Mouse (Mus musculus) intestine, postnatal 0 days (tissue): ENCODE measurements around the gene Sgsm1. TPM values are rescaled to one million over a fixed set of nuclear protein-coding genes. Genes with fewer than 3 reads are reported as not detected.
A peak's percentile ranks its signal among the peaks of the same experiment; 100 is the strongest.

Experiments used
- ATAC-seq: fragments of 200-750 bp; cut with Nextera tagmentation; 2 replicates; pipeline ENCODE4 v1.8.0; 2017; ENCODE audit warnings: mild to moderate bottlenecking, moderate TSS enrichment, moderate library complexity
- H3K27ac ChIP-seq: fragments of 300-500 bp; sonication (generic); 2 replicates; pipeline ENCODE4 v1.5.1; 2014; ENCODE audit warnings: mild to moderate bottlenecking, low read depth, low read length, moderate library complexity
- H3K27me3 ChIP-seq: fragments of 300-500 bp; sonication (generic); replicated peaks from 2 replicates; pipeline ENCODE4 v1.6.1; 2014; ENCODE audit warnings: low read length, mixed read lengths; ENCODE audit not compliant: control insufficient read depth, insufficient read depth
- H3K36me3 ChIP-seq: fragments of 300-500 bp; sonication (generic); 2 replicates; pipeline ENCODE4 v1.6.1; 2014; ENCODE audit warnings: mild to moderate bottlenecking, moderate library complexity; ENCODE audit not compliant: control insufficient read depth, insufficient read depth
- H3K4me1 ChIP-seq: fragments of 300-500 bp; sonication (generic); replicated peaks from 2 replicates; pipeline ENCODE4 v1.6.1; 2014; ENCODE audit warnings: antibody characterized with exemption, low read length, mixed read lengths; ENCODE audit not compliant: control insufficient read depth, insufficient read depth
- H3K4me2 ChIP-seq: fragments of 300-500 bp; sonication (generic); replicated peaks from 2 replicates; pipeline ENCODE4 v1.6.1; 2014; ENCODE audit warnings: low read depth, mild to moderate bottlenecking, moderate library complexity
- H3K4me3 ChIP-seq: fragments of 300-500 bp; sonication (generic); 2 replicates; pipeline ENCODE4 v1.5.1; 2014; ENCODE audit warnings: low read depth, low read length
- H3K9ac ChIP-seq: fragments of 300-500 bp; sonication (generic); 2 replicates; pipeline ENCODE4 v1.6.1; 2014; ENCODE audit warnings: mild to moderate bottlenecking, low read depth, low read length
- H3K9me3 ChIP-seq: fragments of 300-500 bp; sonication (generic); 2 replicates; pipeline ENCODE4 v1.6.1; 2016; ENCODE audit warnings: mixed run types; ENCODE audit not compliant: control insufficient read depth
- CTCF ChIP-seq: sonication (generic); IDR thresholded peaks from 2 replicates; pipeline ENCODE4 v1.5.1; 2016; ENCODE audit warnings: low read depth, mild to moderate bottlenecking, control low read depth, antibody characterized with exemption, moderate library complexity
- WGBS: fragments of 180-500 bp; shearing (Covaris S2); extraction: QIAGEN DNeasy Blood & Tissue Kit; methylation state at CpG from one replicate; pipeline ENCODE4 v1.1.7; 2014; 5-methylcytosine and 5-hydroxymethylcytosine counted together
- polyA plus RNA-seq: library from polyadenylated mRNA; unstranded; fragments of >200 nt; fragmentation: Nextera tagmentation; extraction: Ambion mirVana; gene quantifications from 2 replicates; pipeline ENCODE4 v1.2.1, GENCODE M21; 2015

Sgsm1 gene
- polyA plus RNA-seq, 1 experiment from 2014 or later: 4.0 TPM

DNA sequence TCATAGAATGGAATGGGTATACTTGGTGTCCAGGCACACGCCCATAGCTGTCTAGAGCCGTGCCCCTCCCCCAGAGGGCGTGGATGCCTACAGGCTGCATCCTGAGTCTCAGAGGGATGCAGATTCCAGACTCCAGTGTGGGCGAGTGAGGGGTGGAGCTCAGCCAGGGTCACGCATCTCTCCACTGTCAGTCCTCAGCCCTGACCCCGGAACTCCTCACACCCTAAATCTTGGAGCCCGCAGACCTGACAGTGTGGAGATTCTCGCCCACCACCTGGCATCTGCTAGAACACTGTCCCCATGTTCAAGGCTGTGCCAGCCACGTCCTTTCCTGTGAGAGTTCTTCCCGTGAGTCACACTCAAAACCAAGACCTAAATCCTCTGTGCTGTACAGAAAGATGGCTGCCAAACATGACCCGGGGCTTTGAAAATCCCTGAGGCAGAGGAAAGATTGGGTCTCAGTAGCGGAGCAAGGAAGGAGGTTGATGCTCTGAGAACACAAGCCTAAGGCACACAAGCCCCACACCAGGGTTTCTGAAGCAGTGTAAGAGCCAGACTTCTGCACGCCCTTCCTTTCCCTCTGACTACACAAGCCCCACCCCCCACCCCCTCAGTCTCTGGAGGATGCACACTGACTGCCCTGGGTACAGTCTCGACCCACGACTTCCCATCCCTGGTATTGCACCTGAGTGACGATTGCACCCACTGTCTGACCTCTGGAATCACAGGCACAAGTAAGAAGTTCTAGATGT lies 34.2 kb upstream of the Sgsm1 start:
- no peaks in the 10 kb centered on the region for H3K9me3 ChIP-seq
- no peak for TF ChIP-seq CTCF
- H3K27ac ChIP-seq: no peak overlapping the region
- no peak overlapping the region for H3K4me2 ChIP-seq
- no peak for ATAC-seq
- peaks cover 37% of the 10 kb centered on the region for H3K27me3 ChIP-seq
- H3K9ac ChIP-seq: no peak overlapping the region
- 30% methylated on average over 16 of the region's 16 CpGs for WGBS
- H3K4me3 ChIP-seq: no peak overlapping the region
- H3K4me1 ChIP-seq: no peaks in the 10 kb centered on the region
- no peaks in the 10 kb centered on the region for H3K36me3 ChIP-seq

DNA sequence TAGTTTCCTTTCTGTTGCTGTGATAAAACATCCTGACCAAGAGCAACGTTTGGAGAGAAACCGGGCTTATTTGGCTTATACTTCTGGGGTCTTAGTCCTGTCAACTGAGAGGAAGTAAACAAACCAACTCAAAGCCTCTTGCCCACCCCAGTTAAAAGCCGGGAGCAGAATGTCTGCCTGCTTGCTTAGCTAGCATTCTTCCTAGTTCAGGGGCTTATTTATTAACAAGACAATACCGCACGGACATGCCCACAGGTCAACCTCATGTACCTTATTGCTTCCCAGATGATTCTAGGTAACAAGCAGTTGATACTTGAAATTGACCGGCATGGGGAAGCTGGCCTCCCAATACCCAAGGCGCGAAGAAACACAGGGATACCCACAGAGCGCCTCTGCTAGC lies 25.7 kb upstream of the Sgsm1 start:
- no peaks in the 10 kb centered on the region for H3K36me3 ChIP-seq
- H3K4me3 ChIP-seq: no peak overlapping the region
- no peaks in the 10 kb centered on the region for H3K9me3 ChIP-seq
- peaks cover 53% of the 10 kb centered on the region for H3K27me3 ChIP-seq
- 31% methylated on average over 9 of the region's 9 CpGs for WGBS
- no peak overlapping the region for H3K27ac ChIP-seq
- no peaks in the 10 kb centered on the region for H3K4me1 ChIP-seq
- ATAC-seq: no peak
- no peak overlapping the region for H3K4me2 ChIP-seq
- no peak for TF ChIP-seq CTCF
- H3K9ac ChIP-seq: no peak overlapping the region

DNA sequence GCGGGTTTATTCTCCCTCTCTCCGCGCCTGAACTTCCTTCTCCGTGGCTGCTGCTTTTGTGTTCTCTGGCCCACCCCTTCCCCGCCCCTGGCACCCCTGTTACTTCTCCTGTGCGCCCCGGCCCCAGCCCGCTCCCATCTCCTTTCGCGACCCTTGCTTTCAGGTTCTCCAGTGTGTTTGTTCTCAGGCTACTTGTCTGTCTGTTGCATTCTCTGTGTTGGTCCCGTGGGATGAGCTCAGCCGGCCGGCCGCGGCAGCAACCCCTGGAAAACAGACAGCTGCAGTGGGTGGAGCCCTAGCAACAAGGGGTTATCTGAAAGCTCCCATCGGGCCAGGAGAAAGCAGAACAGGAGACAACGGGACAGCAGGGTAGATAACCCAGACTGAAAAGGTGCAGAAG lies 25.1 kb upstream of the Sgsm1 start:
- H3K27me3 ChIP-seq: peaks cover 53% of the 10 kb centered on the region
- WGBS: 1% methylated on average over 17 of the region's 17 CpGs

DNA sequence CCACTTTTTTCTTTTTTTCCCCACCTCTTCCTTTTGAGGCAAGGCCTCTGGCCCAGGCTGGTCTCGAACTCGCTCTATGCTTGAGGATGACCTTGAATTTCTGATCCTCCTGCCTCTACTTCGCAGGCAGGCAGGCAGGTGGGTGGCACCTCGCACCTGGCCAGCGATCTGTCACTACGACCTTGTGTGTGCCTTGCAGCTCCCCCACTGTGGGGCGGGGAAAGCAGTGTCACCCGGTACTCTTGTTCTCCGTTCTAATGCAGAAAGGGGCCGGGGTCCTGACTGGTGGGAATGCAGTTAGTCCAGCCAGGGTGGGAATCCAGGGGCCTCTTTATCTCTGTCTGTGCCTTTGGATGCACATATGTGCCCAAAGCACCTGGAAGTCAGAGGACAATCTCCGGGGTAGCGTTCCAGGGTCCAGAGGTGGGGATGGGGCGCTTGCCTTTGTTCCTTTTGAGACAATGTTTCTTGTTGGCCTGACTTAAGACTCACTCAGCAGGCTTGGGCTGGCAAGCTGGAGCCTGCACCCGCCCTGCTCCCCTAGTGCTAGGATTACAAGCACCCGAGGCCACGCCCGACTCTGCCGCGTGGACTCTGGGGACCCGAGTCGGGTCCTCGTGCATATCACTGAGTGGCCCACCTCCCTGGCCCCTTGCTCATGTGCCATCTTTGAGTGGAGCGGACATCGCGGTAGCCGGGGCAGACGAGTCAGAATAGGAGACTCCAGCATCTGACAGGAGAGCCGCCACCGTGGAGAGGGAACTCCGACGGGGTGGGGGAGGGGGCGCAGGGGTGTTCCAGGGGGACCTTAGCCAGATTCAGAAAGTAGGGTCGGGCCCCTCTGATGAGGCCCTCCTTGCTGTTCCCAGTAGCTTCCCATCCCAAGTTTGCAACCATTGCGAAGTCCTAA lies 24.3 kb upstream of the Sgsm1 start:
- no peak overlapping the region for H3K27ac ChIP-seq
- peaks cover 53% of the 10 kb centered on the region for H3K27me3 ChIP-seq
- no peak for ATAC-seq
- H3K9me3 ChIP-seq: no peaks in the 10 kb centered on the region
- WGBS: 11% methylated on average over 34 of the region's 34 CpGs
- peak overlapping the region; percentile 51 for H3K4me2 ChIP-seq
- no peaks in the 10 kb centered on the region for H3K4me1 ChIP-seq
- H3K9ac ChIP-seq: no peak overlapping the region
- TF ChIP-seq CTCF: no peak
- no peaks in the 10 kb centered on the region for H3K36me3 ChIP-seq
- no peak overlapping the region for H3K4me3 ChIP-seq

More for the DNA sequence above, 25.1 kb upstream of the Sgsm1 start:
- H3K36me3 ChIP-seq: no peaks in the 10 kb centered on the region
- no peak overlapping the region for H3K27ac ChIP-seq
- peak overlapping the region; percentile 26 for H3K4me3 ChIP-seq
- no peaks in the 10 kb centered on the region for H3K9me3 ChIP-seq
- TF ChIP-seq CTCF: no peak
- no peak overlapping the region for H3K9ac ChIP-seq
- no peak for ATAC-seq
- peak overlapping the region; percentile 51 for H3K4me2 ChIP-seq
- no peaks in the 10 kb centered on the region for H3K4me1 ChIP-seq

DNA sequence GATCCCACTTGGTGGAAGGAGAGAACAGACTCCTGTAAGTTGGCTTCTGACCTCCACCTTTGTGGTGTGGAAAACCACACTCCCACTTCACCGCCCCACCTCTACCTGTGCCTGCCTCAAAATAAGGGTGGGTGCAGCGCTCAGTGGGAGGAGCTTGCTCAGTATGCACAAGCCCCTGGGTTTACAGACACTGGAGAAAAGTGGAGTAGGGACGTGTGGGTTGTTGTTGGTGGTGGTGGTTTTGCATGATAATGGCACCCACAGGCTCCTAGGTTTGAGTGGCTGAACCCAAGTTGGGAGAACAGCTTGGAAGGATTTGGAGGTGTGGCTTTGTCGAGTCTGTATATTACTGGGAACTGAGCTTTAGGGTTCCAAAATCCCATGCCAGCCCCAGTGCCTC lies 22.3 kb upstream of the Sgsm1 start:
- Histone ChIP-seq H3K36me3 (no peaks in the 10 kb centered on the region), H3K4me2 (no peak overlapping the region), H3K9ac (no peak overlapping the region), H3K4me3 (no peak overlapping the region), H3K4me1 (no peaks in the 10 kb centered on the region), H3K27me3 (peaks cover 51% of the 10 kb centered on the region), H3K27ac (no peak overlapping the region), H3K9me3 (no peaks in the 10 kb centered on the region)
- 70% methylated on average over 4 of the region's 4 CpGs for WGBS
- TF ChIP-seq CTCF: no peak
- ATAC-seq: no peak

DNA sequence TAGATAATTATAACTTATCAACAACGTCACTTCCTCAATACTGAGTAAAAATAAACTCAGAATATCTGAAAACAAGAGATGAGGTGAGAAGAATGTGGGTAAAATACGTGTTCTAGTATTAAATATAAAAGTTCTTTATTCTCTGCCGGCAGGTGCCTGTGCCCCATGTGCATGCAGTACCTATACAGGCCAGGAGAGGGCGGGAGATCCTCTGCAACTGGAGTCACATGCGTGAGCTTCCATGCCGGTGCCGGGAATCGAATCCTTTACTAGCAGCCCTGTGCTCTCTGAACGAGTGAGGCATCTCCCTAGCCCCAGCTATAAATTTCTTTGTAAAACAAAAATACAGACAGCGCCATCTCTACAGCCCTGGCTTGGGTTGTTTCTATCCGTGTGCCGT lies 21.7 kb upstream of the Sgsm1 start:
- Histone ChIP-seq H3K4me3 (no peak overlapping the region), H3K27me3 (peaks cover 45% of the 10 kb centered on the region), H3K9me3 (no peaks in the 10 kb centered on the region), H3K4me1 (no peaks in the 10 kb centered on the region), H3K9ac (no peak overlapping the region), H3K4me2 (no peak overlapping the region), H3K36me3 (no peaks in the 10 kb centered on the region), H3K27ac (no peak overlapping the region)
- peak; percentile 66 for TF ChIP-seq CTCF
- ATAC-seq: no peak
- WGBS: 33% methylated on average over 12 of the region's 12 CpGs
